Mouse (Mus musculus) kidney, adult 18-20 months (tissue): ENCODE results near the gene Pigo.
"Not testable (repeated sequence)": the region's sequence is repeated elsewhere in the genome, so short reads cannot be mapped to it uniquely, and the experiment has no call there.

ENCODE experiments used
- DNase-seq: peaks from one replicate; pipeline ENCODE4 v3.0.0; 2021

Pigo gene

GRCm38 (mm10) chr4:42999451-43000140, 26.0 kb downstream of the Pigo start:
- peak; percentile 86 for DNase-seq

GRCm38 (mm10) chr4:42998022-42998421, 27.6 kb downstream of the Pigo start:
- DNase-seq, result no peak

GRCm38 (mm10) chr4:42988296-42988695, 37.3 kb downstream of the Pigo start:
- no peak for DNase-seq

- not testable (repeated sequence) for DNase-seq
Observed at GRCm38 (mm10) chr4:42980467-42980866, 45.2 kb downstream of the Pigo start.

GRCm38 (mm10) chr4:42978062-42978461, 47.6 kb downstream of the Pigo start:
- DNase-seq, result no peak

GRCm38 (mm10) chr4:42973868-42974267, 51.8 kb downstream of the Pigo start:
- no peak for DNase-seq

GRCm38 (mm10) chr4:42972952-42973351, 52.7 kb downstream of the Pigo start:
- DNase-seq, result no peak

GRCm38 (mm10) chr4:42969304-42969703, 56.3 kb downstream of the Pigo start, which contains the start of gene 1700022I11Rik:
TSS of gene 1700022I11Rik (plus strand) at chr4:42969604.
- DNase-seq, result no peak
